Mouse (Mus musculus) inflammation-experienced regulatory T-cells, adult 6 months (primary cell): ENCODE data around the gene Xlr. TPM values are rescaled to one million over a fixed set of nuclear protein-coding genes. Genes with fewer than 3 reads are reported as not detected.
"Not testable (repeated sequence)": the region's sequence is repeated elsewhere in the genome, so short reads cannot be mapped to it uniquely, and the experiment has no call there.

Experiments
- ATAC-seq: one replicate; pipeline ENCODE4 v1.8.0; 2017
- polyA plus RNA-seq, 3 experiments: library from polyadenylated mRNA; unstranded; fragments of 100-300 nt; shearing (Covaris generic); gene quantifications; one replicate each; pipeline ENCODE4 v1.2.1; 2017

Xlr gene
- polyA plus RNA-seq = 1 to 10 TPM in 1 of 3 experiments, under 1 TPM in 1, not detected in 1; 0.87 to 6.7 TPM

DNA sequence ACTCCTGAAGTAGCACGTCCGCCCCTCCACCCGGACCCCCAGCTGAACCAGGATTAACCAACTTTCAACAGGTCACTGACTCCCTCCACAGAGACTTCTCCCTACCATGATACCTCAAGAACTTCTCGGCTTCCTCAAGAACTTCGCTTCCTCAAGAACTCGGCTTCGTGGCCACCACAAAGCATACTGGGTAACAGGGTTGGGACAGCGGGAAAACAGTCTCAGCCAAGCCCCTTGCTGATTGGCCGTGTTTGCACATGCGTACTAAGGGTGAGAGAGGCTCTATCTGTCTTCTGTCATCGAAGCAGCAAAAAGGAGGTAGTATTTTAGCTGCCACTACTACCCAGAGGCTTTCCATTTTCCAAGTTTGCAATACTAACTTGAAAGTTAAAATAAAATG is at the start of gene Xlr:
Gene Xlr, minus strand, starts transcription at position 188 of the 400 bp plus-strand sequence.
- not testable (repeated sequence) for ATAC-seq

DNA sequence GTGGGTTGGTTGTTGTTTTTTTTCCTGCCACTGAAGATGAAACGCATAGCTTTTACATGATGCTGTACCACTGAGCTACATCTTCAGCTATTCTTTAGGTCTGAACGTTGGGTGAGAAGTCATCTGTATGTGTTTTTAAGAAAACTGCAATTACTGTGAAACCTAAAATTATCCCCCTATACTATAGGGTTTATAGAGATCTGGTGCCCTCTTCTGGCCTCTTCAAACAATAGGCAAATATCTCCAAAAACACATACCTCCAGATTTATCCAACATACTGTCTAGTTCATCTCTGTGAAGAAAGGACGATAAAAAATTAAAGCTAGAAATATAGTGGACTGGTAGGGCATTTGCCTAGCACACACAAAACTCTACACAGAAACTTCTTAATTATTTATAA is 1.6 kb upstream of the Xlr start:
- ATAC-seq = no peak

- no peak for ATAC-seq
These were observed 21.2 kb downstream of the Xlr start, which contains the start of gene Zfp36l3 for GRCm38 (mm10) chrX:53776276-53776675. Zfp36l3 (minus strand) TSS chrX:53776394.

- ATAC-seq = no peak
These were observed 39.8 kb downstream of the Xlr start, which contains the start of gene 1700013H16Rik for GRCm38 (mm10) chrX:53757736-53758135. 1700013H16Rik (minus strand) TSS chrX:53757831.

DNA sequence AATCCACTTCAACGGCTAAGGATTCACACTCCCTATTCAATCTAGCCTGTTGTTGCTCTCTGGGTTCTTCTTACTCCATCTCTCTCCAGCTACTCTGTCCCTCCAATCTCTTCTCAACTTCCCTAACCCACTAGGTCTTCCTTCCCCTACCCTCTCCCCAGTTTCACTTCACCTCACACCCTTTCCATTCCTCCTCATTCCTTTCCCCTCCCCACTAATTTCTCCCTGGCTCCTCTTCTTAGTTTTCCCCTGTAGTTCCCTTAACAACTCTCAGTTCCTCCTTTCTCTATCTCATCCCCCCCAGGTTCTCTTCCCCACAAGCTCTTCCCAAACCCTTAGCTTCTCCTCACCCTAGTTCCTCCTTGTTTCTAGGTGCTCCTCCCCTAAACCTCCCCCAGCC is 44.7 kb downstream of the Xlr start:
- no peak for ATAC-seq

GRCm38 (mm10) chrX:53728967-53729366 is 68.5 kb downstream of the Xlr start:
- no peak for ATAC-seq

Other genes starting within 250 kb of the Xlr start
- gene Rtl8c, start 189.7 kb downstream of the Xlr start, polyA plus RNA-seq = 10 to 100 TPM; 20.6 to 49.1 (median 33.3) TPM
- not detected for gene Gm14597, start 188.7 kb downstream of the Xlr start, polyA plus RNA-seq
- gene Rtl8a, start 154.0 kb downstream of the Xlr start, polyA plus RNA-seq = 10 to 100 TPM; 10.8 to 16.7 (median 12.2) TPM
- gene Rtl8b, start 127.3 kb downstream of the Xlr start, polyA plus RNA-seq = 10 to 100 TPM in 2 of 3 experiments, 1 to 10 TPM in 1; 9.5 to 10.3 (median 10.2) TPM
- gene 4930502E18Rik, start 72.9 kb downstream of the Xlr start, polyA plus RNA-seq = not detected
- not detected for gene 1700013H16Rik, start 39.9 kb downstream of the Xlr start, polyA plus RNA-seq
- not detected for gene Zfp36l3, start 21.3 kb downstream of the Xlr start, polyA plus RNA-seq